Mouse (Mus musculus) forebrain, postnatal 0 days (tissue): ENCODE results near the gene 9530053A07Rik. TPM values are rescaled to one million over a fixed set of nuclear protein-coding genes. Genes with fewer than 3 reads are reported as not detected.

Experiments
- ATAC-seq: fragments of 200-750 bp; cut with Nextera tagmentation; 2 replicates; pipeline ENCODE4 v1.8.0; 2017; ENCODE audit warnings: mild to moderate bottlenecking, moderate library complexity
- DNase-seq: peaks from one replicate; pipeline ENCODE4 v3.0.0-alpha.2; 2015
- H3K27ac ChIP-seq: fragments of 300-500 bp; sonication (generic); 2 replicates; pipeline ENCODE4 v1.5.1; 2014; ENCODE audit warnings: low read depth, mild to moderate bottlenecking, antibody characterized with exemption, low read length, moderate library complexity, mixed read lengths
- H3K27me3 ChIP-seq: fragments of 300-500 bp; sonication (generic); 2 replicates; pipeline ENCODE4 v1.6.1; 2014; ENCODE audit warnings: mild to moderate bottlenecking, low read length, mixed read lengths; ENCODE audit not compliant: insufficient read depth
- H3K36me3 ChIP-seq: fragments of 300-500 bp; sonication (generic); 2 replicates; pipeline ENCODE4 v1.6.1; 2014; ENCODE audit warnings: mild to moderate bottlenecking, moderate library complexity; ENCODE audit not compliant: insufficient read depth
- H3K4me1 ChIP-seq: fragments of 300-500 bp; sonication (generic); 2 replicates; pipeline ENCODE4 v1.6.1; 2014; ENCODE audit warnings: antibody characterized with exemption; ENCODE audit not compliant: insufficient read depth
- H3K4me2 ChIP-seq: fragments of 300-500 bp; sonication (generic); 2 replicates; pipeline ENCODE4 v1.6.1; 2014; ENCODE audit warnings: low read depth, mild to moderate bottlenecking, moderate library complexity
- H3K4me3 ChIP-seq: fragments of 300-500 bp; sonication (generic); 2 replicates; pipeline ENCODE4 v1.5.1; 2014; ENCODE audit warnings: low read depth, low read length, mixed read lengths
- H3K9ac ChIP-seq: fragments of 300-500 bp; sonication (generic); 2 replicates; pipeline ENCODE4 v1.6.1; 2014; ENCODE audit warnings: mild to moderate bottlenecking
- H3K9me3 ChIP-seq: fragments of 300-500 bp; sonication (generic); 2 replicates; pipeline ENCODE4 v1.6.1; 2016; ENCODE audit warnings: low read length
- CTCF ChIP-seq: sonication (generic); IDR thresholded peaks from 2 replicates; pipeline ENCODE4 v1.5.1; 2016; ENCODE audit warnings: antibody characterized with exemption, control low read depth, low read depth
- WGBS: fragments of 180-500 bp; shearing (Covaris S2); extraction: QIAGEN DNeasy Blood & Tissue Kit; methylation state at CpG from one replicate; pipeline ENCODE4 v1.1.7; 2014; 5-methylcytosine and 5-hydroxymethylcytosine counted together
- polyA plus RNA-seq: library from polyadenylated mRNA; unstranded; fragments of >200 nt; fragmentation: Nextera tagmentation; extraction: Ambion mirVana; gene quantifications from 2 replicates; pipeline ENCODE4 v1.2.1, GENCODE M21; 2015
- total RNA-seq: library from RNA; depleted of rRNA; stranded (reverse); fragments of >200 nt; gene quantifications from 2 replicates; pipeline ENCODE4 v1.2.3, GENCODE M21; 2014

9530053A07Rik gene
- total and polyA plus RNA-seq, 2 experiments from 2014 or later = 0.08 to 0.19 TPM

- Histone ChIP-seq H3K9ac (no peak overlapping the region), H3K4me3 (no peak overlapping the region), H3K9me3 (no peaks in the 10 kb centered on the region), H3K4me1 (no peaks in the 10 kb centered on the region), H3K36me3 (peaks cover 91% of the 10 kb centered on the region), H3K4me2 (no peak overlapping the region), H3K27ac (no peak overlapping the region), H3K27me3 (no peaks in the 10 kb centered on the region)
- 92% methylated on average over 8 of the region's 8 CpGs for WGBS
- ATAC-seq (no peak), DNase-seq (no peak)
- no peak for TF ChIP-seq CTCF
These were observed 57.4 kb downstream of the 9530053A07Rik start for GRCm38 (mm10) chr7:28186631-28187030.

DNA sequence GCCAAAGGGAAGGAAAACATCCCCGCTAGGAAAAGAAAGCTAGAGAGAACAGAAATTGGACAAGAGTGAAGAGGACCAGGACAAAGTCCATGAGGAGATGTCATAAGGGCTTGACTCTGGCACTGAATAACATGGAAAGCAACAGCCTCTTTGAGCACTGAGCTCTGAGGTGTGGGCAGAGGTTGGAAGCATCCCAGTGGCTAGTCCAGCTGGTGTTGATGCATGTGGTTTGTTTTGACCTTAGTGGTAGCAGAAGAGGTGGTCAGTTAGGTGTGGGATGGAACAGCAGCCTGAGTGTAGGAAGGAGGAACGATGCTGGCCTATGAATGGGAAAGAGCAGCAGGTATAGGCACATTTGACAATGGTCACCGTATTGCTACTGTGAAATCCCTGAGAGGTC is 62.2 kb downstream of the 9530053A07Rik start:
- 94% methylated on average over 3 of the region's 3 CpGs for WGBS
- Histone ChIP-seq H3K36me3 (peaks cover 60% of the 10 kb centered on the region), H3K9me3 (no peaks in the 10 kb centered on the region)

DNA sequence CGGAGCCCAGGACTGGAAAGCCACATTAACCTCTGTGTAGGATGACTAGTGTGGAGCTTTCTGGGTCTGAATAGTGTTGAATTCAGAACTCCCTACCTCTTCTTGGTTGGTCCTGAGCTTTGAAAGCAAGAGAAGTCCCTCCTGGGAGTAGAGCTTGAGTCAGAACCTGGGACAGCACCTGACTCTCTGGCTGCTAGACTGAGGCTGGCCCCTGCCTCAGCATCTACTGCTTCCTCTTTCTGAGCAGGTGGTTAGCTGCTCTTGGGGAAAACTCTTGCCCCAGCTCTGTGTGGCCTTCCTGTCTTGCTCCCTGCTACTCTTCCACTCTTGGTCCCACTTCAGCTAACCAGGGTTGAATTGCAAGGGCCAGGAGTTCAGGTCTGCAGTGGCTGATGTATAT is 62.6 kb downstream of the 9530053A07Rik start:
- no peak overlapping the region for H3K27ac ChIP-seq
- 100% methylated on average over 1 of the region's 1 CpGs for WGBS
- H3K4me3 ChIP-seq = no peak overlapping the region
- peaks cover 56% of the 10 kb centered on the region for H3K36me3 ChIP-seq
- no peak overlapping the region for H3K9ac ChIP-seq
- TF ChIP-seq CTCF = no peak
- no peak for DNase-seq
- no peak overlapping the region for H3K4me2 ChIP-seq
- ATAC-seq = no peak
- H3K9me3 ChIP-seq = no peaks in the 10 kb centered on the region
- no peaks in the 10 kb centered on the region for H3K4me1 ChIP-seq
- H3K27me3 ChIP-seq = no peaks in the 10 kb centered on the region

More for the DNA sequence above, 62.2 kb downstream of the 9530053A07Rik start:
- Histone ChIP-seq H3K4me3 (no peak overlapping the region), H3K4me1 (no peaks in the 10 kb centered on the region), H3K27ac (no peak overlapping the region), H3K27me3 (no peaks in the 10 kb centered on the region), H3K9ac (no peak overlapping the region), H3K4me2 (no peak overlapping the region)
- no peak for DNase-seq
- ATAC-seq = no peak
- no peak for TF ChIP-seq CTCF

DNA sequence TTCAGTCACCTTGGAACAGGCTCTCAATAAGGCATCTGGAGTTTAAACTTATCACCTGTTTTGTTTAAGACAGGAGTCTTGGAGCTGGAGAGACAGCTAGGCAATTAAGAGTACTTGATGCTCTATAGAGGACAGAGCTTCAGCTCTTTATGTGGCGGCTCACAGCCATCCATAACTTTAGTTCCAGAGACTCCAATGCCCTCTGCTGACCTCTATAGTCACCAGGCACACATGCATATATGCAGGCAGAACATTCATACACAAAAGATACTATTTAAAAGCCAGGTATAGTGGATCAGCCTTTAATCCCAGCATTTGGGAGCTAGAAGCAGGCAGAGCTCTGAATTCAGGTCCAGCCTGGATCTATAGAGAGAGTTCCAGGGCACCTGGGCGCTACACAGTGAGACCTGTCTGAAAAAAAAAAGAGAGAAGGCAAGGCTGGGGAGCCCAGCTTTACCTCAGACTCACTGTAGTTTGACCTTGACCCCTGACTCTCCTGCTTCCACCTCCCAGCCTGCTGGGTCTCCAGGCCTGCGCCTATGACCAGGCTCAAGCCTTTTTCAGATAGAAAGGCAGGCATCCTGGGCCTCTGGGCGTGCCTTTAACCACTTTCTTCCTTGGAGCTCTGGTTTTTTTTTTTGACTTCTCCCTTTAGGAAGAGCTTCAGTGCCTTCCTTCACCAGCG is 66.3 kb downstream of the 9530053A07Rik start:
- peaks cover 29% of the 10 kb centered on the region for H3K36me3 ChIP-seq
- 86% methylated on average over 5 of the region's 5 CpGs for WGBS

GRCm38 (mm10) chr7:28196528-28196927 is 67.3 kb downstream of the 9530053A07Rik start:
- Histone ChIP-seq H3K4me1 (no peaks in the 10 kb centered on the region), H3K27ac (no peak overlapping the region), H3K27me3 (no peaks in the 10 kb centered on the region), H3K36me3 (peaks cover 22% of the 10 kb centered on the region), H3K4me3 (no peak overlapping the region), H3K4me2 (no peak overlapping the region), H3K9me3 (no peaks in the 10 kb centered on the region), H3K9ac (no peak overlapping the region)
- 81% methylated on average over 14 of the region's 14 CpGs for WGBS
- DNase-seq (no peak), ATAC-seq (no peak)
- TF ChIP-seq CTCF = no peak

More for the DNA sequence above, 66.3 kb downstream of the 9530053A07Rik start:
- no peaks in the 10 kb centered on the region for H3K27me3 ChIP-seq
- no peak for TF ChIP-seq CTCF
- no peaks in the 10 kb centered on the region for H3K9me3 ChIP-seq
- no peak overlapping the region for H3K9ac ChIP-seq
- no peaks in the 10 kb centered on the region for H3K4me1 ChIP-seq
- H3K27ac ChIP-seq = no peak overlapping the region
- H3K4me3 ChIP-seq = no peak overlapping the region
- H3K4me2 ChIP-seq = no peak overlapping the region
- DNase-seq (no peak), ATAC-seq (no peak)

- Histone ChIP-seq H3K36me3 (peaks cover 15% of the 10 kb centered on the region), H3K27ac (no peak overlapping the region), H3K4me2 (no peak overlapping the region), H3K9ac (no peak overlapping the region), H3K4me3 (no peak overlapping the region), H3K9me3 (no peaks in the 10 kb centered on the region), H3K4me1 (no peaks in the 10 kb centered on the region), H3K27me3 (no peaks in the 10 kb centered on the region)
- no peak for DNase-seq
- ATAC-seq = no peak
- WGBS = 76% methylated on average over 4 of the region's 4 CpGs
- TF ChIP-seq CTCF = no peak
These were observed 69.8 kb downstream of the 9530053A07Rik start for GRCm38 (mm10) chr7:28199054-28199453.

DNA sequence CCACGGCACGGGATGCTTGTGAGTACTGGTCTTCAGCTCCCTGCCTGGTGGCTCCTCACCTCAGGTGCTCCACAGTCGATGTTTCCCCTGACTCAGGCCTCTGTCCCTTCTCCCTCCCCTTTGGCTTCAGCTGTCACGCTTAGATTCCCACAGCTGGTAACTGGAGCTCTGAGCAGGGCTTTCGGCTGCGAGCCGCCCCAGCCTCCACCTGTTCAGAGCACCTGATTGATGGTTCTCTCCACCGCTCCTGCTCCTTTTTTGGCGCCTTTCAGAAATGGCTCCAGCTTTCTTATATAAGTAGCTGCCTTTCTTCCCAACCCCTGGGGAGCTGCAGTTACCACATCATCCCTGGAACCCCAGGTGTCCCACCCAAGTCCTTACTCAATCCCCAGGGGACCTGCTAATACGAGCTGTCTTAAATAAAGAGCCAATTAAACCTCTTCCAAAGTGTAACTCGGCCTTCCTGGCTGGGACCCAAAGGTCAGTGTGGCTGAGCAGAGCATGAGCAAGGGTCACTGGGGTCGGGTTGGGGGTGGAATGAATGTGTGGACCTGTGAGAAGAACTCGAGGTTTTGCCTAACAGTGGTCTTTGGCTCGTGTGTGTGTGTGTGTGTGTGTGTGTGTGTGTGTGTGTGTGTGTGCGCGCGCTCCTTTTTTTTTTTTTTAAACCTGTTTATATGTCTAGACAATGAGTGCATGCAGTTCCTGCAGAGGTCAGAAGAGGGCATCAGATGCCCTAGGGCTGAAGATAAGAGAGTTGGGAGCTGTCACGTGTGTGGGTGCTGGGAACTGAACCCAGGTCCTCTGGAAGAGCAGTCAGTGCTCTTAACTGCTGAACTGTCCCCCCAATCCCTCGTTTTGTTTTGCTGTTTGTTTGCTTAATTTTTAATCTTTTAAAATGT is 74.2 kb downstream of the 9530053A07Rik start:
- DNase-seq (no peak), ATAC-seq (no peak)
- no peaks in the 10 kb centered on the region for H3K9me3 ChIP-seq
- H3K9ac ChIP-seq = no peak overlapping the region
- no peaks in the 10 kb centered on the region for H3K4me1 ChIP-seq
- H3K36me3 ChIP-seq = no peaks in the 10 kb centered on the region
- WGBS = 67% methylated on average over 19 of the region's 19 CpGs
- H3K4me2 ChIP-seq = no peak overlapping the region
- H3K4me3 ChIP-seq = no peak overlapping the region
- TF ChIP-seq CTCF = no peak
- no peak overlapping the region for H3K27ac ChIP-seq
- no peaks in the 10 kb centered on the region for H3K27me3 ChIP-seq
